Mouse (Mus musculus) urinary bladder, postnatal 4 days (tissue): ENCODE data around the gene Adamtsl4.
"Not testable (repeated sequence)": the region's sequence is repeated elsewhere in the genome, so short reads cannot be mapped to it uniquely, and the experiment has no call there.

Source experiments
- DNase-seq, 2 experiments: peaks; one replicate each; pipeline ENCODE4 v3.0.0; 2021 to 2022; ENCODE audit warnings: low spot score in 2 of 2

Adamtsl4 gene

DNA sequence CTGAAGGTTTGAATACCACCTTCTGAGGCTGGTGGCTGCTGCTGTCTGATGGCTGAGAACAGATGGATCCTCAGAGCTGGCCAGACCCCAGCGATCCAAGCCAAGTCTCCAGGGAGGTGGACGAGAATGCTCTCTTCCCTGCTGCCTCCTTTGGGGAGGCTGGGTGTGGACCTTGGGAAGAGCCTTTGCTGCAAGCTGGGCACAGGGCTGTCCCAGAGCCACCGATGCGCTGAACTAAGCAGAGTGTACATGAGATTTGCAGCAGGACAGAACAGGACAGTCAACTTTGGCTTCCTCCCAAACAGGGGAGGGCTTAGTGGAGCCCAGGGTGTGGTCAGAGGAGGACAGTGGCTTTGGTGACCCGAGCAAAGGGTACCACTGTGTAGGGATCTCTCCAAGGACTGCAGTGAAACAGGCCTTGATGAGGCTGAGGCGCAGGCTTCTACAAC, 12.5 kb upstream of the Adamtsl4 start:
- no peak for DNase-seq

DNA sequence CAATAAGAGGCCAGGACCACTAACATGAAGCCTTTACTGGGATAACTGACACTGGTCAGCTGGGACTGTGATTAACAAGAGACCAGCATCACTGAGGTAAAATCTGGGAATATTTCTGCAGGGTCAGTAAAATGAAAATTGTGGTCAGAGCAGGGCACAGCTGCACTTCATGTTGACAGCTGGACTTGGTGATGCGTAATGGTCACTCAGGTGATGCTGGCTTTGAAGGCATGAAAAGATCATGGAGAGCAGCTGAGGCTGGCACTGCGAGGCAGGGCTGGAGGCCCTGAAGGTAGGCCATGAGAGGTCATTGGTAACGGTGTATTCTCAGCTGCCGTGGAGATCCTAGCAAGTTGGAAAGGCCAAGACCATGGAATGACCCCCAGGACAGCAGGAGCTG, 10.6 kb upstream of the Adamtsl4 start:
- no peak for DNase-seq

DNA sequence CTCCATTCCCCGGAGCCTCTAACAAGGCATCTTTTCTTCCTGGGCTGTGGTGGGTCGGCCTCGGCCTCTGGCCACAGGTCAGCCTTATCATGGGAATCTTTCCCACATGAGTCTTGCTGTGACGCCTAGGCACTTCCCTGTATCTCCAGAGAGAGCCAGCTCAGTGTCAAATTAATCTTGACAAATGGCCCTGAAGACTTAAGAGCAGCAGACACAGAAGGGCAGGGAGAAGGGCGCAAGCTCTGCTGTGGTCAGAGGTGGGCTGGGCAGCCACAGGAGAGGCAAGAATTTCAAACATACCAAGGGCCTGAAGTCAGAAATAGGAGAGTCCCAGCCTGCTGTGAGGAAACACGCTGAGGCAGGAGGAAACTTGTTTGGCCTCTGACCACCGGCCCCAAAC, 8.6 kb upstream of the Adamtsl4 start:
- DNase-seq = peak in 1 of 2 experiments; percentile 39

DNA sequence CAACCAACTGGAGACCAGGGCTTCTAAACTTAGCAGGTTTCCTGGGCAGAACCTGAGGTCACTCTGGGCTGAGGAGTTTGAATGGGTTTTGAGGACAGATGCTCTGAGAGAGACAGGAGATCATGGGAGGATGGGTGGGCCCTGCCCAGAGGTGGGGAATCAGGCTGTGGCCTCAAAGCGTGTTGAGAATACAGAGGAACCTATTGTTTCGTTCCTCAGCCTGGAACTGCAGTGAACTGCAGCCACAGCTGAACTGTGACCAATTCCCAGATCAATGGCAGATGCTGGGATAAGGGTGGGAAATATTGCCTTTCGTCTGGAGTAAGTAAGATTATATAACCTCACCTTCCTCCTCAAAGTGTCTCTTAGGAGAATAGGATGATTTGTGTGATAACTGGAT, 8.1 kb upstream of the Adamtsl4 start:
- DNase-seq = no peak

DNA sequence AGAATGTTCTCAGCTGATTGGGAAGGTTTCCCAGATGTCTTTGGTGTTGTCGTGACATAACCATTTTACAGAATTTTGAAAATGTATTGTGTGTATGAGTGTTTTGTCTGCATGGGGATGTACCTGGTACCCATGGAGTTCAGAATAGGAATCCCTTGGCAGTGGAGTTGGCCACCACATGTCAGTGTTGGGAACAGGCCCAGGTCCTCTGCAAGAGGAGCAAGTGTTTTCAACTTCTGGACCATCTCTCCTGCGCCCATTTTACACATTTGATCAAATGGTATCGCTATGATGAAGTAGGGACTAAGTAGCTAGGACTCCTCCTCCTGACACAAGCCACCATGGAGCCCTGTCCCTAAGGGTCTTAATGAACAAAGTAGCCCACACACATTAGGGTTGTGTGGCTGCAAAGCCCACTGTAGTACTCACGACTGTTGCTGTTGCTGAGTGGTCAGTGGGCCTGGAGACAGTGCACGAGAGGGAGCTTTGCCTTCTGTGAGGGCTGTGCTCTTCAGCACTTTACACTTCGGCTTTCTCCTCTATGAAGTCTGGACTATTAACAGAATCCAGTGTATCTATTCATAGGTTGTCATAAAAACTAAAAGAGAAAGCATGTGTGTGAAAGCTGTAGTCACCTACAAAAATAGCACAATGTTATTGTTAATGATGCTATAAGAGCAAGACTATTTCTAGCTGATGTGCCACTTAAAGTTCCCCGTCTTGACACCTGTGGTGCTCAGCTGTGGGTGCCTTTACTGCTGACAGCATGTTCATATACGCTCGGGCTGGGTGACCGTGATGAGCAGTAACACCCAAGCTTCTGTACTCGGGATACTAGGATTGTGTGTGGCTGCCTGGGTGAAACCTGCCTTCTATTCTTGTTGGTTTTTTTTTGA, 7.3 kb upstream of the Adamtsl4 start:
- DNase-seq = no peak

DNA sequence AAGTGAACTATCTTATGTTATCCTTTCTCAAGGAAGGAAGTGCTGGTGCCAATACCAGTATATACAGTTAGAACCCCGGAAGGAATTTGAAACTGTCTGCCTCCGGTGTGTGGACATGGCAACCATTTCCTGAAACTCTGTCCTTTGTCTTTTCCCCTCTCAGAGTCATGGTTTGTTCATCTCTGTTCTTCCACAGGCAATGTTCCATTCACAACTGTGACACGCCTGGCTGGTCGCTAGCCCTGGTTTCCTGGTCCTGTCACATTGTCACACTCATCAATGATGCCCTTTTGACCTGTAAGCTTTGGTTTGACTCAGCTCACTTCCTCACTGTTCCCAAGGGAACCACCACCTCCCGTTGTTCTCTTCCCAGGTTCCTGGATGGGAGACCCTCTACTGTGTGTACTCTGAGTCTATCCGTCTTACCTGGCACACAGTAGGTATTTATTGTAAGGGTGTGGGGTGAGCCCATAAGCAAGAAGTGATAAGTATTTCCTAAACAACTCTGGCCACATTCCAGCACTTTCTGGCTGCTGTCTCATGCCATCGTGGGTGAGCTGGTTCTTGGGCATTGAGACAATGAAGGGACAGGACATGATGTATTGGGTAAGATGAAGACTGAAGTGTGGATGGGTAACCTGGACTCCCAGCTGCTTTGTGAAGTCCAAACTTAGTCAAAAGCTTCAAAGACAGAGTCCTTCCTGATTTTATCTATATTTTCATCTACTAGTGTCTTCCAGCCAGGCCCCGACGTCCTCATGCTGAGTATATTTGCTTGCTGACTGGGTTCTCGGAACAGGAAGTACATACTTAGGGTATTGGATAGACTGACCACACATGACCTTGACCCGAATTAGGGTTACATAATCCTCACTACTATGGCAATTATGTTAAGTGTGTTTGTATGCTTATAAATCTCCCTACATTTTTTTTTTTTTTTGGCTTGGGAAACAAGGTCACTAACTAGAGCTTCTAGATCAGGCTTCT, 6.4 kb upstream of the Adamtsl4 start:
- DNase-seq = no peak

DNA sequence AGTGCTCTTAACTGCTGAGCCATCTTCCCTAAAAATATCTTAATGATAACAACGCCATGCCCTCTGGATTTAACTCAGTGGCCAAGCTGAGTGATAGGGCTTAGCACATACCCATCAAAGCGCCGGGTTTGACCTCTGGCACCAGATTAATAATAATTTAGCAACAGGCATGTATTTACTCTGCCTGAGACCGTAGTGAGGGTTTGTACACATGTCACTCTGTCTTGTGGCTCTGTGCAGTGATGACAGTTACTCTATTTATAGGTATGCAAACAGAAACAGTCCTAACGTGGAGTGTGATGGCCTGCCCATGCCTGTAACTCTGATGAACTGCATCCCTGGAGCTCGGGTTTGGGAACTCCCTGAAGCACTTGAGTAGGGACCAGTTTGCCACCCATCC, 5.0 kb upstream of the Adamtsl4 start:
- no peak for DNase-seq

DNA sequence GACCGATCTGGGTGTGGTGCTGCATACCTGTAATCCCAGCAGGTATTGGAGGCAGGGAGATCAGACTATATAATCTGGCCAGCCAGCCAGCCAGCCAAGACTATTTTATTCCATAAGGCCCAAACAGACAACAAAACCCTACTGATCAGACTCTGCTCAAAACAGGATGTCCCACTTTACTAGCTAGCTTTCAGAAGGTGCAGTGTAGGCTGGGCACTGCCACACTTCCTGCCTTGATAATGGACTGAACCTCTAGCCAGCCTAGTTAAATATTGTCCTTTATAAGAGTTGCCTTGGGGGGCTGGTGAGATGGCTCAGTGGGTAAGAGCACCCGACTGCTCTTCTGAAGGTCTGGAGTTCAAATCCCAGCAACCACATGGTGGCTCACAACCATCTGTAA, 2.8 kb upstream of the Adamtsl4 start:
- DNase-seq = not testable (repeated sequence)

DNA sequence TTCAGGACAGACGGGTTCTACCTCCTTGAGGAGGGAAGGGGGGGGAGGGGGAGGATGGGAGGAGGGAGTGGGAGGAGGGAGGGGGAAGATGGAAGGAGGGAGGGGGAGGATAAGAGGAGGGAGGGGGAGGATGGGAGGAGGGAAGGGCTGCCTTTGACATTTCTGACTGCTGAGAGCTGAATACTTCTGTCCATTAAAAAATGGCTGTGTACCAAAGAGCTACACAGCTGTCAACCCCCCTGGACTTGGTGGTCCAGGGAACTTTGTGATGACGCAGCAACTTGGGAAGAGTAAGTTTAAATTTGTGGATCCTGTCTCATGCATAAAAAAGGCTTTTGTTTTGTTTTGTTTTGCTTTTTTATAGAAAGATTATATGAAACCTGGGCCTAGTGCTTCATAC, 2.2 kb upstream of the Adamtsl4 start:
- DNase-seq = no peak

DNA sequence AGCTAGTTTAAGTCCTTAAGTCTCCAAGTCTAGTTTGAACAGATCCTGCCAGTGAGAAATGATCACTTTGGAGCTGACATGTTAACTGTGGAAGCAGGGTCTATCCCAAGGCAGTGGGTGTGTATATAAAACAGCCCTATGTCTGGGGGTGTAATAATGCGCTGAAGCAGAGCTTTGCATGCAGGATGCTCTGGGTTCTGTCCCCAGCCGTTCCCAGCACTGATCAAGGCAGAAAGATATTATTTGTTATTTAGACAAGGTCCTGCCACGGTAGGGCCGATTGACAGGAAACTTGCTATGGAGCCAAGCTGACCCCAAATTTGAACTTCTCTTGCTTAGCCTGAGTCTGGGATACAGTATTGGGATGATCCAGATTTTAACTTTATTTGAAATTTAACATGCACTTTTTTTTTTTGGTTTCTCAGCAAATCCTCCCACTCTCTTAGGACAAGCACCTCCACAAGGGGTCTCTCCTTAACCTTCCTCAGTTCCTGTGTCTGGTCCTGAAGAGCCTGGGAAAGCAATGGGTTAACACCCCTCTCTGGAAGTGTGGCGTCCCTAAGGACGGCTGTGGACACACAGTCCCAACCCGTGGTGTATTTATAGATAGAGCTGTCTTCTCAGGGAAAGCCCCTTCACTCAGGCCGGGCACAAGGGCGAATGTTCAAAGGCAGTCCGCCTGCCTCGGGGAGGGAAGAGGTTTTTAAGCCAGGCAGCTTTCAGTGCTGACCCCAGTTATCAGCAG, 1.6 kb upstream of the Adamtsl4 start:
- no peak for DNase-seq

DNA sequence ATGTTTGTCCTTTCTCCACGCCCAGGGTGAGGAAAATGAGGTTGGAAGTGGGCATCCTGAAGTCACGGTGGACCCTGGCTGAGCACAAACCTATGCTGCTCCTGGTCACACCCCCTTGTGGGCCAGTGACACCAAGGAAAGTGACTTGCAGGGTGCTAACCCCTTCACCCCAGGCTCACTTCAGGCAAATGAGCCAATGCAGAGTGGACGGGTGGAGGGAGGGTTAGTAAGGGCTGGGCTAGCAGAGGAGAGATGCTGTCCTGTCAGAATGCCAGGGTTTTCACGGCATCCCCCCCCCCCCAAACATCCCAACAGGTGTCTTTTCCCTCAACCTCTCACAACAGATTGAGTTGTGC, 571 bp downstream of the Adamtsl4 start:
- no peak for DNase-seq

DNA sequence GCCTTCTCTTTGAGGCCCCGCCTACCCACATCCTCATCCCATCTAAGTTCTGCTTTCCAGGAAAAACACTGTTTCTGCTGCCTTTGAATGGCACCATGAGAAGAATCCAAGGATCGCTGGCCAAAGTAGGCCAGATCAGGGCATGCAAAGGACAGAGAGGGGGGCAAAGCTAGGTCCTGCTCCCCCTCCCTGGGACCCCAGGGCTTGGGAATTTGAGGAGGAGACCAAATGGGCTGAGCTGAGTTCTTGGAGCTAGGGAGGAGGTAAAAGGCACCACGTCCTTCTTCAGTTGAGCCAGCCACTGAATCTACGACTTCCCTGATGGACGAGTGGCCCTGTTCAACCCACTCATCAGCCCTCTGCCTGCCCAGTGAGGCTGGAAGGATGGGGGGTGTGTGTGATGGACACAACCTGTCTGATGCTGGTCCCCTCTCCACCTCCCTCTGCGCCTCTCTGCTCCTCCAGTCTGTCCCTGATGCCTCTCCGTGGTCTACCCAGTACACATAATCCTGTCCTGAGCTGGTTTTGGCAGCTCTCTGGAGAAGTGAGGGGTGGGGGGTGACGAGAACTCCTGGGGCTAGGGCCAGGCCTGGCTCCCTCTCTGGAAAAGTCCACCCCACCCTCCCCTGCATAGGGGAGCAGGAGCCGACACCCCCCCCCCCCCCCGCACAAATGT, 1.1 kb downstream of the Adamtsl4 start:
- peak in 1 of 2 experiments; percentile 46 for DNase-seq

DNA sequence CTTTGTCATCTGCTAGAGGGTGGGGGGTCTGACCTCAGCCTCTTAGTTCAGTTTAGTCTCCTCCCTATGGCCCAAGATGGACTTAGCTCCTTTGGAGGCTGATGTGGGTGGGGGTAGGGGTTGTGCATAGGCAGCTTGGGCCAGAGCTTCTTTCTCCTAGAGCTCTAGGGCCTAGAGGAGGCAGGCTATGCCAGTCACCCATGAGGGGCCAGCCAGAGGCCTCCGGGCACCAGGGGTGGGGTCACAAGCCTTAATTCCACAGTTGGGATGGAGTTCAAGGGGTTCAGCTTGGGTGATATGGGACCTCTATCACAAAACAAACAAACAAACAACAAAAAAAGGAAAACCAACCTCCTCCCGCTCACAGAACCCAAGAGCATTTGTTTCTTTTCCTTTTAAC, 2.0 kb downstream of the Adamtsl4 start:
- DNase-seq = no peak

DNA sequence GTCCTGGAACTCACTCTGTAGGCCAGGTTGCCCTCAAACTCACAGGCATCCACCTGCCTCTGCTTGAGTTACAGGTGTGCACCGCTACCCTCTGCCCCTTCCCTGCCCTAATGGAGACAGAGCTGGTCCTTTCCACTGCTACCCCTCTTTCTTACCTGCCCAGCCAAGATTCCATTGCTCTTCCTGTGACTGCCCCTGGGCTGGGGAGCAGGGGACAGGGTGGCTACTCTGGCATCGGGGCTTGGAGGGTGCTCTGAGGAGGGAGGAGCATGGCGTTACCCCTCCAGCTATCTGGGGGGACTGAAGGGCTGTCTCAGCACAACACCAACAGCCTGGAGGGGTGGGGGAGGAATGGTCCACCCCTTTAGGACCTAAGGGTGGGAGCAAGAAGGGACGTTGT, 2.4 kb downstream of the Adamtsl4 start:
- no peak for DNase-seq

DNA sequence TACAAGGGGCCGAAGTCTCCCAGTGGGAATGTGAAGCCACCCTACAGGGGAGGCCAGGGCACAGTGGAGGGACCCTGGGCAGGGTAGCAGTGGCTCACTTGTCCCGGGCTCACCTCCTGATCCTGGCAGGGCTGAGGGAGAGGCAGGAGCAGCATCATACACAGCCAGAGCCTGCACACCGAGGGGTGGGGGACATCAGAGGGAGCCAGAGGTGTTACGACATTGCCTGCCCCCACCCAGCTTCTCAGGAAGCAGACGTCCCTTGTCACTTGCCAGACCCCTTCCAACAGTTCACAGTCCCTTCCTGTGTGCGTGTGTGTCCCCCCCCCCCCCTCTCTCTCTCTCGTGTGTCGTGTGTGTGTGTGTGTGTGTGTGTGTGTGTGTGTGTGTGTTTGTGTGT, 2.9 kb downstream of the Adamtsl4 start:
- no peak for DNase-seq

DNA sequence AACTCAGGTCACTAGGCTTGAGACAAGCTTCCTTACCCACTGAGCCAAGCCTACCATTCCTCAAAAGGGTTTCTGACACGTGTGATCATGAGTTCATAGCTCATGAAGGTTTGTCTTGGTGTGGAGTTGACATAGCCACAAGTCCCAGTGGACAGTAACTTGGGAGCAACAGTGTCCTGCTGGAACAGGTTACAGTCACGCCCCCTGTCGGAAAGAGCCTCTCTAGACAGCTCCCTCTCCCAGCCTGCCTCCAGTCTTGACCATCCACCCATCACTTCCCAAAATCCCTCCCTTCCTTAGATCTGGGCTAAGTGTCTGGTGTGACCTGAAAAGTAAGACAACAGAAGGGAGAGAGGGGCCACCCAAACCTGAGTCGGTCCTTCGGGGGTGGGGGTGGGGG, 4.8 kb downstream of the Adamtsl4 start:
- no peak for DNase-seq

DNA sequence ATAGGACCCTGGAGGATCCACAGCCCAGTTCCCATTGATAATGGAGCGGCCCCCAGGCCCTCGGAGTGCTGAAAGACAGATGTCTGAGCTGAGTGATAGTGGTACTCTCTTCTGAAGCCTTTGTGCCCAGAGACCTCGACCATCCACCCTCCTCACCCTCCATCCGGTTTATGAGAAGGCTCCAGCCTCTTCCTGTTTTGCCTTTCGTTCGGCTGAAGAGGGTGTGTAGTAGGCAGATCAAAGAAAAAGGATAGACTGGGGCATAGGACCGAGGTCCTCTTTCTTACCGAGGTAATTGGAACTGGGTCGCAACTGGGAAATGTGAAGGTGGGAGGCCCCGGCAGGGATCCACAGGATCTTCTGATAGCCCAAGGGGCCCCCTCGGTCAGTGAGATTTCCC, 6.4 kb downstream of the Adamtsl4 start:
- DNase-seq = no peak

DNA sequence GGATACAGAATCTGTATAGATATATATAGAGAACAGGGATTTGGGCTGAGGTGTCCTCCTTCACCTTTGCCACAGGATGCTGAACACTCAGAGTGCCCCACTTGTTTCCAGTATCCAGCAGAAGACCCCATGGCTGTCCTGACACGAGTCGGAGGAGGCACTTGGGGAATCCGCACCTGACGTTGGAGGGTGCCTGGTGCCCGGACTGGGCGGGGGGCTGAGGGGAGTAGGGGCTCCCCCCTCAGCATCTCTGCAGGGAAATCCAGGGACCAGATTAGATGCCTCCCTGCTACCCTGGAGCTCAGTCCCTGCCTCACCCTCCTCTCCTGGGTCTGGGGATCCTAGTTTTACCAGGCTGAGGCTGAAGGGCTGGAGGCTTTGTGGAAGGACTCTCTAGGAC, 7.0 kb downstream of the Adamtsl4 start:
- DNase-seq = no peak

DNA sequence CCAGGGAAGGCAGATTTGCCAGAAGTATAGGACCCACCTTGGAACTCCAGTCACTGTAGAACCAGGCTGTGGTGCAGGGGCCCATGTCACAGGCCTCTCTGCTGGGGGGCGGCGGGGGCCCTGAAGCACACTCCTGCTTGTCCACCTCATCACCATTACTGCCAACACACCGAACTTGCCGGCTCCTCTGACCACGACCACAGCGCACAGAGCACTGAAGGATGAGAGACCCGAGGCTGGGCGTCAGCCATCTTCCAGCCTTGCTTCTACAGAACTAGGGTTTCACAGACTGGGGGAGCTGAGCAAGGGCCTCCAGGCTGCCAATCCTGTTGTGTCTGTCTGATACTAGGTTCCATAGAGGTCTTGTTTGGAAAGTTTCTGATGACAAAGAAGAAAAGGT, 8.2 kb downstream of the Adamtsl4 start:
- no peak for DNase-seq

DNA sequence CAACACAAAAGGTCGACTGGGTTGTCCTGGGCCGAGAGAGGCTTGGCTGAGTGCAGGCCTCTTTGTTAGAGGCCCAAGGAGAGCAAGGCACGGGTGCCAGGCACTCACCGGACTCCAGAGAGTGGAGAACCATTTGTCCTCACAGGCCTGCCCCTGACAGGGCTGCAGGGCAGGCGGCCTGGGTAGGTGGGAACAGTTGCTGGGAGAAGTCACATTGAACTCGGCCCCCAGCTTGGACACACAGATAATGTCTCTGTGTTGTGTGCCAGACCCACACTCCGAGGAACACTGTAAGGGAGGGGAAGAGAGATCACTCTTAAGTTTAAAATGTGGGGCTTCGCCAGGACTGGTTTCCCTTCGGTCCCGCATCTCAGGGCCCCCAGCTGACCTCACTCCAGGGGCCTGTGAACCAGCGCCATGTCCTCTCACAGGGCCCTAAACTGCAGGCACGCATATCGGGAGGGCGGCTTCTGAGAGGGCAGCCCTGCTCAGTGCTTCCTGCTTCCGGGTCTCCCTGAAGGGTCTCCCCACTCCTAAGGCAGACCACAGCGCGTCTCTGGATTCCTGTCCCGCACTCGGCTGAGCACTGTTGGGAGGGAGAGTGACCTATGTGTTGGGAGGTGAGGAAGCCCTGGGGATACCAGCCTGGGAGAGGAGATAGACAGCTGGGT, 10.2 kb downstream of the Adamtsl4 start:
- DNase-seq = no peak
